Comparison of ENCODE assay signal across 25 mouse cellular contexts in the genomic region with DNA sequence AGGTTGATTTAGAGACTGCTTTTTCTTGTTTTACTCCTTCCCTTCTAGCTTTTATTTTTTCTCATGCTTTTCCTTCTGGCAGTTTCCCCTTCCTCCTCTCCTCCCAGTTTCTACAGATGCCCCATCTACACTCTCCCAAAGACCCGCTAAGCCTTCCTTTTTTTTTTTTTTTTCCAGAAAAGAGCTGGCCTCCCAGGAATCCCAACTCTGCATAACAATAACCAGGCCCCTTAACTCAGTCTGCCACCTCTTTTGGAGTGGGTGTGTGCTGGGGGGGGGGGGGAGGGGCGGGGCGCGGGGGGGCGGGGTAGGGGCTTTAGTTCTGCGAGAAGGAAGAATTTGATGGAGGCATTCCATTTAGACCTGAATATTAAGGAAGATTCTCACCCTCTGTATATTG. TPM values are rescaled to one million over a fixed set of nuclear protein-coding genes. Genes with fewer than 3 reads are reported as not detected.
A peak's percentile ranks its signal among the peaks of the same experiment; 100 is the strongest.
DNase-seq lines count a peak whose midpoint lies in the region; ATAC-seq and TF ChIP-seq lines count a peak whose summit lies in the region.
"Had no signal": no experiment of that assay in that cellular context is flagged by ENCODE, and none has a peak within 500 bp of the region (broad histone marks: within the 10 kb centered on the region; RNA-seq: fewer than 3 reads in every experiment).

No protein-coding gene starts in this region.

- no peaks in the 10 kb centered on the region for H3K9me3 ChIP-seq in hindbrain, embryonic 11.5 days (ENCODE audit: control insufficient read depth, low read length)
- no peaks in the 10 kb centered on the region for H3K9me3 ChIP-seq in hindbrain, embryonic 13.5 days
- no peaks in the 10 kb centered on the region for H3K9me3 ChIP-seq in midbrain, embryonic 14.5 days (ENCODE audit: control insufficient read depth, low read length)
- H3K9me3 ChIP-seq in midbrain, embryonic 16.5 days (replicated peaks; ENCODE audit: control insufficient read depth, low read length, poor library complexity, severe bottlenecking) = no peaks in the 10 kb centered on the region
- H3K9me3 ChIP-seq: embryonic facial prominence, embryonic 10.5 days; heart, embryonic 13.5 days had no signal

- H3K27ac ChIP-seq in hindbrain, embryonic 11.5 days (ENCODE audit: low read depth, low read length) = no peak overlapping the region
- H3K27ac ChIP-seq in hindbrain, embryonic 13.5 days = no peak overlapping the region
- H3K27ac ChIP-seq in midbrain, embryonic 14.5 days (replicated peaks; ENCODE audit: low read depth, low read length) = no peak overlapping the region
- H3K27ac ChIP-seq in midbrain, embryonic 16.5 days (ENCODE audit: low read length) = no peak overlapping the region
- H3K27ac ChIP-seq in left cerebral cortex, adult 2 months = no peak overlapping the region
- H3K27ac ChIP-seq: embryonic facial prominence, embryonic 10.5 days; heart, embryonic 13.5 days; hindbrain, postnatal 0 days had no signal

- no peak for TF ChIP-seq CTCF in left cerebral cortex, adult 2 months (IDR thresholded peaks at IDR 0.05)

- intact Hi-C loops in left cerebral cortex, adult 2 months (cut with DNase I) = no loop called here

- WGBS in hindbrain, embryonic 11.5 days = 7% methylated on average over 6 of the region's 6 CpGs
- 5% methylated on average over 6 of the region's 6 CpGs for WGBS in hindbrain, embryonic 13.5 days
- 3% methylated on average over 6 of the region's 6 CpGs for WGBS in midbrain, embryonic 14.5 days
- 0% methylated on average over 6 of the region's 6 CpGs for WGBS in midbrain, embryonic 16.5 days

- no peaks in the 10 kb centered on the region for H3K4me1 ChIP-seq in hindbrain, embryonic 11.5 days (replicated peaks; ENCODE audit: control insufficient read depth, insufficient read depth, low read length)
- H3K4me1 ChIP-seq in hindbrain, embryonic 13.5 days (replicated peaks) = no peaks in the 10 kb centered on the region
- no peaks in the 10 kb centered on the region for H3K4me1 ChIP-seq in midbrain, embryonic 14.5 days (ENCODE audit: control insufficient read depth, insufficient read depth, low read length)
- no peaks in the 10 kb centered on the region for H3K4me1 ChIP-seq in midbrain, embryonic 16.5 days (ENCODE audit: control insufficient read depth, insufficient read depth, low read length)
- H3K4me1 ChIP-seq: embryonic facial prominence, embryonic 10.5 days; heart, embryonic 13.5 days had no signal

- no peak overlapping the region for H3K4me3 ChIP-seq in hindbrain, embryonic 11.5 days (ENCODE audit: low read depth, low read length)
- H3K4me3 ChIP-seq in hindbrain, embryonic 13.5 days = no peak overlapping the region
- H3K4me3 ChIP-seq in midbrain, embryonic 14.5 days (replicated peaks; ENCODE audit: low read depth, low read length) = no peak overlapping the region
- H3K4me3 ChIP-seq in midbrain, embryonic 16.5 days (ENCODE audit: low read depth, low read length) = no peak overlapping the region
- no peak overlapping the region for H3K4me3 ChIP-seq in left cerebral cortex, adult 2 months
- H3K4me3 ChIP-seq: embryonic facial prominence, embryonic 10.5 days; heart, embryonic 13.5 days had no signal

- H3K36me3 ChIP-seq in hindbrain, embryonic 11.5 days (ENCODE audit: control insufficient read depth, insufficient read depth, low read length) = no peaks in the 10 kb centered on the region
- H3K36me3 ChIP-seq in hindbrain, embryonic 13.5 days = no peaks in the 10 kb centered on the region
- no peaks in the 10 kb centered on the region for H3K36me3 ChIP-seq in midbrain, embryonic 14.5 days (ENCODE audit: control insufficient read depth, insufficient read depth, low read length)
- H3K36me3 ChIP-seq in midbrain, embryonic 16.5 days (ENCODE audit: control insufficient read depth, insufficient read depth, low read length) = no peaks in the 10 kb centered on the region
- H3K36me3 ChIP-seq: embryonic facial prominence, embryonic 10.5 days; heart, embryonic 13.5 days had no signal

- DNase-seq in embryo, embryonic 10.5 days (ENCODE audit: low spot score) = peak; percentile 0
- DNase-seq in embryo, embryonic 10 days (ENCODE audit: low spot score) = no peak
- no peak for DNase-seq in hindbrain, embryonic 11.5 days (ENCODE audit: low spot score)
- no peak for DNase-seq in midbrain, embryonic 14.5 days
- no peak for DNase-seq in left cerebral cortex, adult 2 months (ENCODE audit: extremely low spot score in 1 of 2, low spot score in 2 of 2)
- DNase-seq: adrenal gland, adult 8-10 months; adrenal gland, postnatal 36 days; B cell, adult 2 months; cerebellum, adult 2 months; cerebellum, postnatal 10 days; gastrocnemius, postnatal 36 days; heart, adult 11 months; heart, postnatal 36 days had no signal

- H3K9ac ChIP-seq in hindbrain, embryonic 11.5 days (ENCODE audit: low read depth, low read length) = no peak overlapping the region
- no peak overlapping the region for H3K9ac ChIP-seq in hindbrain, embryonic 13.5 days
- no peak overlapping the region for H3K9ac ChIP-seq in midbrain, embryonic 14.5 days (replicated peaks; ENCODE audit: low read length)
- H3K9ac ChIP-seq in midbrain, embryonic 16.5 days (ENCODE audit: low read depth, low read length) = no peak overlapping the region
- H3K9ac ChIP-seq: heart, embryonic 13.5 days had no signal

- H3K27me3 ChIP-seq in hindbrain, embryonic 11.5 days (ENCODE audit: control insufficient read depth, insufficient read depth, low read length) = no peaks in the 10 kb centered on the region
- no peaks in the 10 kb centered on the region for H3K27me3 ChIP-seq in hindbrain, embryonic 13.5 days
- H3K27me3 ChIP-seq in midbrain, embryonic 14.5 days (ENCODE audit: control insufficient read depth, insufficient read depth, low read length) = no peaks in the 10 kb centered on the region
- H3K27me3 ChIP-seq in midbrain, embryonic 16.5 days (ENCODE audit: control insufficient read depth, insufficient read depth, low read depth, low read length) = no peaks in the 10 kb centered on the region
- H3K27me3 ChIP-seq: heart, embryonic 13.5 days; Patski had no signal

- peak; percentile 38; the same call in 1 of the 2 replicates for ATAC-seq in hindbrain, embryonic 11.5 days (ENCODE audit: low FRiP score)
- no peak for ATAC-seq in hindbrain, embryonic 13.5 days (ENCODE audit: low FRiP score)
- ATAC-seq in midbrain, embryonic 14.5 days (ENCODE audit: low FRiP score, low TSS enrichment) = peak; percentile 48; the same call in 1 of the 2 replicates
- ATAC-seq in midbrain, embryonic 16.5 days = no peak
- ATAC-seq: CD4-positive, CD25-positive, alpha-beta regulatory T cell, adult 4 months; forebrain, embryonic 14.5 days; hindbrain, postnatal 0 days; Patski had no signal

- H3K4me2 ChIP-seq in hindbrain, embryonic 11.5 days (replicated peaks; ENCODE audit: low read depth, low read length) = no peak overlapping the region
- no peak overlapping the region for H3K4me2 ChIP-seq in hindbrain, embryonic 13.5 days
- H3K4me2 ChIP-seq in midbrain, embryonic 14.5 days (ENCODE audit: low read length) = no peak overlapping the region
- H3K4me2 ChIP-seq in midbrain, embryonic 16.5 days (ENCODE audit: low read length) = no peak overlapping the region
- H3K4me2 ChIP-seq: heart, embryonic 13.5 days had no signal

RNA-seq across cellular contexts. Expression of gene Sis, which starts 38.4 kb away (rescaled TPM):
- polyA plus RNA-seq in hindbrain, embryonic 11.5 days (2014; fragmentation: Nextera tagmentation; extraction: Ambion mirVana) = not detected in 2 replicates
- polyA plus RNA-seq in hindbrain, embryonic 13.5 days (2015; fragmentation: Nextera tagmentation; extraction: Ambion mirVana) = not detected in 2 replicates
- not detected in 2 replicates for polyA plus RNA-seq in midbrain, embryonic 14.5 days (2014; fragmentation: Nextera tagmentation; extraction: Ambion mirVana)
- not detected in 2 replicates for polyA plus RNA-seq in midbrain, embryonic 16.5 days (2015; fragmentation: Nextera tagmentation; extraction: Ambion mirVana)
- under 1 TPM in 1 of 2 experiments, not detected in 1; 0.07 TPM for total RNA-seq in left cerebral cortex, adult 2 months (2021)
- total RNA-seq: adrenal gland, adult 8-10 months; adrenal gland, postnatal 36 days; gastrocnemius, adult 8-10 months; gastrocnemius, postnatal 36 days; heart, postnatal 36 days; hindbrain, postnatal 0 days had no signal
- polyA plus RNA-seq: embryonic facial prominence, embryonic 10.5 days; embryonic facial prominence, embryonic 14.5 days; forebrain, embryonic 14.5 days; heart, embryonic 13.5 days; heart, postnatal 0 days; intestine, embryonic 14.5 days; Patski had no signal

RNA-seq across cellular contexts. Expression of gene Slitrk3, which starts 51.6 kb away (rescaled TPM):
- 1.6 and 2.2 TPM in 2 replicates for polyA plus RNA-seq in hindbrain, embryonic 11.5 days (2014; fragmentation: Nextera tagmentation; extraction: Ambion mirVana)
- polyA plus RNA-seq in hindbrain, embryonic 13.5 days (2015; fragmentation: Nextera tagmentation; extraction: Ambion mirVana) = 15.2 and 16.9 TPM in 2 replicates
- 9.6 and 11.5 TPM in 2 replicates for polyA plus RNA-seq in midbrain, embryonic 14.5 days (2014; fragmentation: Nextera tagmentation; extraction: Ambion mirVana)
- polyA plus RNA-seq in midbrain, embryonic 16.5 days (2015; fragmentation: Nextera tagmentation; extraction: Ambion mirVana) = 24.2 and 25.8 TPM in 2 replicates
- total RNA-seq in left cerebral cortex, adult 2 months (2021) = 10 to 100 TPM; 61.5 to 70.5 TPM
- total RNA-seq: adrenal gland, postnatal 36 days; heart, postnatal 36 days had no signal
- polyA plus RNA-seq: CD4-positive, CD25-positive, alpha-beta regulatory T cell, adult 4 months; Patski had no signal

Comparison
In these comparisons a context has a peak if more than half of its experiments do, and no peak if none do; other contexts are left out.
1. ATAC-seq: peak in hindbrain, embryonic 11.5 days (single experiment) and midbrain, embryonic 14.5 days (single experiment); none in hindbrain, embryonic 13.5 days (single experiment) and midbrain, embryonic 16.5 days (single experiment).